Comparison of ENCODE assay signal across 8 mouse cellular contexts in genomic region chr4:141246998-141247350, GRCm38 (mm10). TPM values are rescaled to one million over a fixed set of nuclear protein-coding genes. Genes with fewer than 3 reads are reported as not detected.
DNase-seq lines count a peak whose midpoint lies in the region; ATAC-seq lines count a peak whose summit lies in the region.

No protein-coding gene starts in this region.

- H3K4me1 ChIP-seq in heart, embryonic 13.5 days, result peaks cover 57% of the 10 kb centered on the region
- peaks cover 48% of the 10 kb centered on the region for H3K4me1 ChIP-seq in forebrain, embryonic 16.5 days (replicated peaks; ENCODE audit: control insufficient read depth, insufficient read depth, low read length)
- H3K4me1 ChIP-seq in midbrain, embryonic 11.5 days (ENCODE audit: control insufficient read depth, insufficient read depth, low read length), result peaks cover 23% of the 10 kb centered on the region

- H3K4me2 ChIP-seq in heart, embryonic 13.5 days, result peak overlapping the region; percentile 72
- peak overlapping the region; percentile 62 for H3K4me2 ChIP-seq in forebrain, embryonic 16.5 days (ENCODE audit: low read length)
- H3K4me2 ChIP-seq in midbrain, embryonic 11.5 days, result no peak overlapping the region; the same call in 1 of the 2 replicates

- peaks cover 99% of the 10 kb centered on the region for H3K27me3 ChIP-seq in heart, embryonic 13.5 days (replicated peaks)
- H3K27me3 ChIP-seq in forebrain, embryonic 16.5 days (replicated peaks; ENCODE audit: control insufficient read depth, insufficient read depth, low read length), result peaks cover 23% of the 10 kb centered on the region
- H3K27me3 ChIP-seq in midbrain, embryonic 11.5 days (ENCODE audit: control insufficient read depth, insufficient read depth, low read length), result peaks cover 72% of the 10 kb centered on the region

- WGBS in heart, embryonic 13.5 days, result 3% methylated on average over 17 of the region's 17 CpGs
- WGBS in forebrain, embryonic 16.5 days, result 2% methylated on average over 17 of the region's 17 CpGs
- WGBS in midbrain, embryonic 11.5 days, result 4% methylated on average over 17 of the region's 17 CpGs

- no peaks in the 10 kb centered on the region for H3K36me3 ChIP-seq in heart, embryonic 13.5 days
- no peaks in the 10 kb centered on the region for H3K36me3 ChIP-seq in forebrain, embryonic 16.5 days (ENCODE audit: control insufficient read depth, insufficient read depth)
- no peaks in the 10 kb centered on the region for H3K36me3 ChIP-seq in midbrain, embryonic 11.5 days (ENCODE audit: control insufficient read depth, insufficient read depth, low read length)

- peak overlapping the region; percentile 68; the same call in 1 of the 2 replicates for H3K9ac ChIP-seq in heart, embryonic 13.5 days
- 0 out of 2 replicates have a peak overlapping the region, but pooled peaks have one; percentile 23 for H3K9ac ChIP-seq in forebrain, embryonic 16.5 days (replicated peaks; ENCODE audit: low read depth, low read length)
- H3K9ac ChIP-seq in midbrain, embryonic 11.5 days (ENCODE audit: low read length), result no peak overlapping the region

- H3K27ac ChIP-seq in heart, embryonic 13.5 days (replicated peaks), result no peak overlapping the region
- H3K27ac ChIP-seq in forebrain, embryonic 16.5 days (ENCODE audit: low read length), result no peak overlapping the region
- H3K27ac ChIP-seq in midbrain, embryonic 11.5 days (ENCODE audit: low read depth, low read length), result no peak overlapping the region

- ATAC-seq in heart, embryonic 13.5 days (ENCODE audit: extremely low read depth, insufficient number of reproducible peaks, low FRiP score, low TSS enrichment), result no peak
- ATAC-seq in forebrain, embryonic 16.5 days, result no peak
- ATAC-seq in midbrain, embryonic 11.5 days (ENCODE audit: low FRiP score), result no peak

- peak overlapping the region; percentile 52 for H3K4me3 ChIP-seq in heart, embryonic 13.5 days
- H3K4me3 ChIP-seq in forebrain, embryonic 16.5 days (replicated peaks; ENCODE audit: low read length), result no peak overlapping the region
- H3K4me3 ChIP-seq in midbrain, embryonic 11.5 days (ENCODE audit: low read depth, low read length), result no peak overlapping the region

- no peaks in the 10 kb centered on the region for H3K9me3 ChIP-seq in heart, embryonic 13.5 days
- no peaks in the 10 kb centered on the region for H3K9me3 ChIP-seq in forebrain, embryonic 16.5 days (ENCODE audit: control insufficient read depth, low read length)
- H3K9me3 ChIP-seq in midbrain, embryonic 11.5 days (ENCODE audit: control insufficient read depth, low read length), result no peaks in the 10 kb centered on the region

- no peak for DNase-seq in heart, adult 18-20 months
- DNase-seq in ZHBTc4 (ENCODE audit: low read depth, low spot score), result peak; percentile 69
- DNase-seq in midbrain, embryonic 11.5 days (ENCODE audit: low spot score, missing footprints), result peak; percentile 92
- DNase-seq in layer of hippocampus, adult 11-12 months (ENCODE audit: low spot score), result no peak
- DNase-seq in right cerebral cortex, postnatal 4 days, result no peak
- DNase-seq in kidney, adult 9 months, result no peak

RNA-seq across cellular contexts. Expression of gene Arhgef19, which starts 7.7 kb away (rescaled TPM):
- 2.2 and 3.1 TPM in 2 replicates for polyA plus RNA-seq in heart, embryonic 13.5 days (2015; fragmentation: Nextera tagmentation; extraction: Ambion mirVana)
- total RNA-seq in heart, adult 18-20 months (2021), result 10 to 100 TPM; 28.3 to 31.3 TPM
- polyA plus RNA-seq in forebrain, embryonic 16.5 days (2015; fragmentation: Nextera tagmentation; extraction: Ambion mirVana), result 0.71 and 1.1 TPM in 2 replicates
- polyA plus RNA-seq in midbrain, embryonic 11.5 days (2014; fragmentation: Nextera tagmentation; extraction: Ambion mirVana), result 0.47 and 0.61 TPM in 2 replicates

RNA-seq across cellular contexts. Expression of gene Rsg1, which starts 33.2 kb away (rescaled TPM):
- polyA plus RNA-seq in heart, embryonic 13.5 days (2015; fragmentation: Nextera tagmentation; extraction: Ambion mirVana), result 2.3 and 3.0 TPM in 2 replicates
- total RNA-seq in heart, adult 18-20 months (2021), result 1 to 10 TPM in 1 of 2 experiments, under 1 TPM in 1; 0.52 to 1.2 TPM
- 8.3 and 11.0 TPM in 2 replicates for polyA plus RNA-seq in forebrain, embryonic 16.5 days (2015; fragmentation: Nextera tagmentation; extraction: Ambion mirVana)
- 5.4 TPM in 2 replicates for polyA plus RNA-seq in midbrain, embryonic 11.5 days (2014; fragmentation: Nextera tagmentation; extraction: Ambion mirVana)

RNA-seq across cellular contexts. Expression of gene Epha2, which starts 54.1 kb away (rescaled TPM):
- polyA plus RNA-seq in heart, embryonic 13.5 days (2015; fragmentation: Nextera tagmentation; extraction: Ambion mirVana), result 4.0 and 4.3 TPM in 2 replicates
- total RNA-seq in heart, adult 18-20 months (2021), result 1 to 10 TPM; 6.2 to 6.6 TPM
- polyA plus RNA-seq in forebrain, embryonic 16.5 days (2015; fragmentation: Nextera tagmentation; extraction: Ambion mirVana), result 0.92 and 1.5 TPM in 2 replicates
- 2.2 and 2.5 TPM in 2 replicates for polyA plus RNA-seq in midbrain, embryonic 11.5 days (2014; fragmentation: Nextera tagmentation; extraction: Ambion mirVana)

Comparison
In these comparisons a context has a peak if more than half of its experiments do, and no peak if none do; other contexts are left out.
1. DNase-seq: peak in ZHBTc4 (single experiment) and midbrain, embryonic 11.5 days (single experiment); none in heart, adult 18-20 months (0 of 2), layer of hippocampus, adult 11-12 months (single experiment), right cerebral cortex, postnatal 4 days (single experiment) and kidney, adult 9 months (single experiment).